Mouse (Mus musculus): ENCODE measurements around the gene Prdm10.

GRCm38 (mm10) chr9:31348458-31348857 lies 68.1 kb downstream of the Prdm10 start:
- TF ChIP-seq POLR2A (IDR thresholded peaks at IDR 0.05; ENCODE audit: borderline replicate concordance, control insufficient read depth, low read depth, low read length) = no peak
- TF ChIP-seq CTCF (IDR thresholded peaks at IDR 0.05; ENCODE audit: control insufficient read depth, insufficient read depth, low read length) = no peak
